Mouse (Mus musculus) gastrocnemius, adult 2 months (tissue): ENCODE data around the gene Adcy7. TPM values are rescaled to one million over a fixed set of nuclear protein-coding genes. Genes with fewer than 3 reads are reported as not detected.

Experiments used
- DNase-seq: peaks from one replicate; pipeline ENCODE4 v3.0.0; 2022
- H3K27ac ChIP-seq: fragments of 200-600 bp; 2 replicates; pipeline ENCODE4 v1.8.1; 2022; ENCODE audit warnings: mild to moderate bottlenecking
- H3K4me3 ChIP-seq: fragments of 200-600 bp; 2 replicates; pipeline ENCODE4 v1.8.1; 2022; ENCODE audit warnings: mild to moderate bottlenecking, moderate library complexity
- CTCF ChIP-seq: fragments of 200-600 bp; IDR thresholded peaks from 2 replicates; pipeline ENCODE4 v1.8.1; 2022; ENCODE audit warnings: antibody characterized with exemption, mild to moderate bottlenecking, moderate library complexity
- intact Hi-C: fragments of 180-260 bp; cut with DNase I; formaldehyde crosslinking; loops from one replicate; pipeline ENCODE4 v1.15.1; 2025
- total RNA-seq, 2 experiments: library from RNA; stranded (reverse); gene quantifications; 2 replicates each; pipeline ENCODE4 v1.2.3; 2021

The Adcy7 gene
- total RNA-seq, 2 experiments from 2014 or later: 3.4 to 6.6 TPM

DNA sequence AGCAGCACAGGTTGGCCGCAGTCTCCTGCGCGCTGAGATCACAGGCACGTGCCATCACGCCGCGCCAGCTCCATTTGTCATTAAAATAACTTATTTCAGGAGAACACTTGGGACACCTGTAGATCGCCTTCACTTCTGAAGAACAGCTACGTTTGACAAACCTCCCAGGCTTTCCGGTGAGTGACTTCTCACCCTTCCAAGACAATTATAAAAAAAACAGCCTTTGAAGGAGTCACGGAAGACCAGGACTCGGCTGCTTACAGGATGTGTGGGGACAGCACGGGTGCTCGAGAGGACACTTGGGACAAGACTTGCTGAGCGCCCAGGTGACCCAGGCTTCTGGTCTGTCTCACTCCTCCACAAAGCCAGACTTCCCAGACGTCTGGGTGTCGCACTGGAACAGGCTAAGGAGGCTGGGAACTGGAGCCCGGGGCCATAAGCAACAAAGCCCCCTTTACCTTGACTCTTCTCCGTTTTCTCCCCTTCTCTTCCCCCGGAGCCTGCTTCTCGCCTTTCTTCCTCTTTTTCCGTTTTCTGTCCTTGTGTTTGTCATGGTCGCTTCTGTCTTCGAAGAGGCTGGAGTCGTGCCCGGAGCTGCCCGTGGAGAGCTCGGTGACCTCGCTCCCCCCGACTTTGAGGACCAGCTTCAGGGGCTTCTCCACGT, 89.0 kb downstream of the Adcy7 start:
- TF ChIP-seq CTCF: no peak
- H3K4me3 ChIP-seq: peak overlapping the region; percentile 82
- intact Hi-C loops: no loop called here
- no peak for DNase-seq
- peak overlapping the region; percentile 94 for H3K27ac ChIP-seq

DNA sequence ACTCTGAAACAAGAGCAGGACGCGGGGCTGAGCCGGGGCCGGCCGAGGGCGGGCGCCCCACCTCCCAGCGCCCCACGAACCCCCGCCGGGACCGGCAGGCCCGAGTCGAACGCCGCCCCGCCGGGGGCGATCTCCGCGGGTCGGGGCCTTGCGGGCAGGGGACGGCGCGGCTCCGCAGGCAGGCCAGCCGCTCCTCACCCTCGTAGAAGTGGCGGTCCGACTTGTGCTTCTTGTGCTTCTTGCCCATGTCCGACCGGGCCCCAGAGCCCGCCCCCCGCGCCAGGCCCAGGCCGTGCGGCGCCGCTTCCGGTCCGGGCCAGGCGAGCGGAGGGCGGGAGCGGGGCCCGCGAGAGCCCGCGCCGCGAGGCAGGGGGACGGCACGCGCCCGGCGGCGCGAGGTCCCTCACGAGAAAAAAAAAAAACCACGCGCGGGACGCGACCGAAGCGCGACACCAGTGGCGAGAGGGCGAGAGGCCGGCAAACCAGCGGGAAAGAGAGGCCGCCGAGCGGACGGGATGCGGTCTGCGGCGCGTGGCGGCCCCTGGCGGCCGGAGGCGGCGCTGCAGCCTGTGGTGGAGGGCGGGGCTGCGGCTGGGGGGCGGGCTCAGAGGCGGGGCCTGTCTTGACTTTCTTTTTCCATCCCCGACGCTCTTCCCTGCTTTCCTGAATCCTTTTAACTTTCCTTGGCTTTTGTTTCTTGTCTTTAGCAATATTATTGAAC, 89.7 kb downstream of the Adcy7 start, which contains the start of gene Brd7:
Gene Brd7 (minus strand): TSS at position 487 of the 721 bp plus-strand sequence.
- Histone ChIP-seq H3K4me3 (peak within 1 kb of the TSS; percentile 82), H3K27ac (peak within 1 kb of the TSS; percentile 94)
- intact Hi-C loops: loop anchor here (2.0 kb wide), 1 partner anchor 259 kb away; no protein-coding TSS in a partner anchor
- peak; percentile 97 for TF ChIP-seq CTCF
- peak; percentile 91 for DNase-seq

DNA sequence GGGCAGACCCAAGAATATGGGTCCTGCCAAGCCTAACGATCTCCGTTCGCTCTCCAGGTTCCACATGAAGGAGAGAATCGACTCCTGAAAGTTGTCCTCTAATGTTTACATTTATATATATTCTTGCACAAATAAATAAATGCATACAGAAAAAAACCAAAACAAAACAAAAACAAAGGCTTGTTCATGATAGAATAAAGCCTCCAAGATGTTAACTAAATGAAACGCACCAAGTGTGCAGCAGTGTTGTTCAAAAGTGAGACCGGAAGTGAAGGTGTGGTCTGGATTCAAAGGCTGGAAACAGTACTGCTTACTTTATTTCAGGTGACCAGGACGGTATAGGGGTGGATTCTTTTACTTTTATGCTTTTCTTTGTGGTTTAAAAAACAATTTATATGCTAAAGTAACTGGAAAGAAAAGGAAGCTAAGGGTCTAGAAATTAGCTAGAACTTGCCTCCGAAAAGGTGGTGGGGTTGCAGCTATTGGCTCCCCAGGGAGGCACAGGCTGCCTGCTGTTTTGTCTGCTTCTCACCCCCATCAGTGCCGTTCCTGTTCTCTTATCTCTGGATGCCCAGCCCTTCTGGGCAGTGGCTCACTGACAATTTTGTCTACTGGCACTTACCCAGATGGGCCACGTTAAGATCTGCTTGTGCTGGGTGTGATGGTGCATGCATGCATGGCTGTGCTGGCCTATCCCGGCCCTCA, 90.4 kb downstream of the Adcy7 start:
- TF ChIP-seq CTCF: no peak
- peak; percentile 28 for DNase-seq
- Histone ChIP-seq H3K4me3 (peak overlapping the region; percentile 82), H3K27ac (peak overlapping the region; percentile 94)
- intact Hi-C loops: loop anchor here (2.0 kb wide), 1 partner anchor 258 kb away; no protein-coding TSS in a partner anchor

DNA sequence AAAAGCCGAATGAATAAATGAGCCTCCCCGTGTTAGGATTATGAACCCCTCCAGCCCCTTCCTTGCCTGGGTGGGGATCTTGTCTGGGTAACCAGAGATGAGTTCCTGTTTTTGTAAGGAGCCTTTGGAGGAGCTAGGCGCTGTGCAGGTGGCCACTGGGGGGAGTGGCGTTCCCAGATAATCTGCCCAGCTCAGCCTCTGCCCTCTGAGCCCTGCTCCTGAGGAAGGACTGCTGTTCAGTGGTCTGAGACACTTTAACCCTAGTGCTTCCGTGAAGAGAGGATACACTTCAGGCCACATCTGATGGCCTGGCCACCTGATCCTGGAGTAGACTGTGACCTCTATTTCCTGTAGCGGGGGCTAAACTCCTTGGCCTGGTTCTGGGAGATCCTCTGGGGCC, 97.0 kb downstream of the Adcy7 start:
- intact Hi-C loops: no loop called here
- DNase-seq: no peak
- TF ChIP-seq CTCF: peak; percentile 35; the same call in 1 of the 2 replicates
- Histone ChIP-seq H3K4me3 (no peak overlapping the region), H3K27ac (no peak overlapping the region)

DNA sequence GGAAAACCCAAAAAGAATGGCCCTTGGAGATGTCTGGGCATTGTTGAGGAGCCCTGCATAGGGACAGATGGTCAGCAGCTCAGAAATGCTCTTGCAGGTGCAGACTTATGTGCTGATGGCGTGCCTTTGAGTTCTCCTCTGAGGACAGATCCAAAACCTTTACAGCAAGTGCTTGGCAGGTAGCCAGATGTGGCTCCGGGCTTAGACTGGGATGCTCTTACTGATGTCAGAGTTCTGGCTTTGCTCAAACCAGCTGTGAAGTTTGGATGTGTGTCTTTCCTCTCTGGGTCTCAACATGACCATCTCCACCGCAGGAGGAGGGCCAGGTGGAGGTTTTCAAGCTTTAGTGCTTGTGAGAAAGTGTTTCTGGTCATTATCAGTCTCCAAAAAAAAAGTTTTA, 97.6 kb downstream of the Adcy7 start:
- DNase-seq: no peak
- Histone ChIP-seq H3K4me3 (no peak overlapping the region), H3K27ac (no peak overlapping the region)
- no peak for TF ChIP-seq CTCF
- intact Hi-C loops: no loop called here

DNA sequence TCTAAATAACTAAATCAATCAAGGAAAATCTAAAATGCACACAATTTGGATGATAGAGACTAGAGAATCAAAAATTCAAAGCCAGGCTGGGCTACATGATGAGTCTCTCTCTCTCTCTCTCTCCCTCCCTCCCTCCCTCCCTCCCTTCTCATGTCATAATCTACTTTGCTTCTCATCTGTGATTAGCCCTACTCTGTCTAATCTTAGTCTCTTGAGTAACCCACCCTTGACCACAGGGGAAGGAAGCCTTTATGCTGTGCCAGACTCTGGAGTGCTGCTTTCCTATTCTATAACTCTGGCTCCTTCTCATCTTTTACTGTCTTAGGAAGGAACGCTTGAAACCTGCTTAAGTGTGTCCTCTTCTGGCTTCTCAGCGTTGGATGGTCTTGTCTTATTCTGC, 99.3 kb downstream of the Adcy7 start:
- TF ChIP-seq CTCF: no peak
- H3K27ac ChIP-seq: no peak overlapping the region
- no peak overlapping the region for H3K4me3 ChIP-seq
- DNase-seq: no peak
- intact Hi-C loops: no loop called here

DNA sequence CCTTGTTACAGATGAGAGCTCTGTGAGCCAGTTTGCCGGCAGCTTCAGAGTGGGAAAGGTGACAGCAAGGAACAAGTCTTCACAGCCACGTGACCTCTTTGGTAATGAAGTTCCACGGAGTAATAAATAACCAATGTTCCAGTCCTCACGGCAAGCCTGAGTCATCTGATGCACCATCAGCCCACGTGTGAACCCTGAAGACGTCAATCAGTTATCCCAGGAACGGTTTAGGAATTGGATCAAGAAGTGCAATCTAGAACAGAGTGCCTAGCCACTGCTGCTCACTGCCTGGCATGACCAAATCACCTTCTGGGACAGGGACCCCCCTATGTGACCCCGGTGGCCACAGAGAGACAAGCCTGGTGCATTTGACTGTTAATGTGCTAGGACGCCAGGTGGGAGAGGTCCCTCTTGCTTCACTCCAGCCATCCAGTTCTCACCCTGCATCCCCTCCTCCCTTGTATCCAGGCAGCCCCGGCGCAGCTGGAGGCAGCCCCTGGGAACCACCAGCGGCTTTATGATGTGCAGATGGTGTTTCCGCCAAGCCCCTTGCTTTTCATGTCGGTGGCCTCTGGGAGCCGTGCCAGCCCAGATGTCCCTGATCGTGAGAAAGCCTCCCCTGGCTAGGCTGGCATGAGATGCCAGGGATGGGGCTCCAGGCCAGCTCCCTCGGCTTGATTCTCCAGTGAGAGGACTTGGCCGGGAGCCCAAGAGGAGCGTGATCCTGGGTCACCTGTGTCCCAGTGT, 104.8 kb downstream of the Adcy7 start:
- no peak overlapping the region for H3K4me3 ChIP-seq
- TF ChIP-seq CTCF: no peak
- no peak overlapping the region for H3K27ac ChIP-seq
- intact Hi-C loops: no loop called here
- DNase-seq: peak; percentile 32

Other genes with a start within 250 kb of the Adcy7 start
- 10 to 100 TPM; 36.8 to 43.0 TPM for gene Cnep1r1, start 153.6 kb upstream of the Adcy7 start, total RNA-seq
- 10 to 100 TPM; 32.6 to 32.7 TPM for gene Heatr3, start 134.5 kb upstream of the Adcy7 start, total RNA-seq
- 10 to 100 TPM; 16.3 to 18.4 TPM for gene Tent4b, start 73.2 kb upstream of the Adcy7 start, total RNA-seq
- gene Brd7, start 89.8 kb downstream of the Adcy7 start, total RNA-seq: 10 to 100 TPM; 74.5 to 85.4 TPM
- 1 to 10 TPM in 1 of 2 experiments, under 1 TPM in 1; 0.82 to 1.7 TPM for gene Nkd1, start 249.0 kb downstream of the Adcy7 start, total RNA-seq